Mouse (Mus musculus): Measurements from ENCODE around the gene Agps.

GRCm38 (mm10) chr2:75959850-75960365 lies 127.9 kb downstream of the Agps start:
- TF ChIP-seq CTCF (IDR thresholded peaks at IDR 0.05; ENCODE audit: extremely low read depth, insufficient read depth, insufficient read length, insufficient replicate concordance): no peak
- TF ChIP-seq POLR2A (IDR thresholded peaks at IDR 0.05; ENCODE audit: low read depth, low read length): no peak
